Mouse (Mus musculus): ENCODE measurements around the gene Ttc23. TPM values are rescaled to one million over a fixed set of nuclear protein-coding genes. Genes with fewer than 3 reads are reported as not detected.

Ttc23 gene
- polyA plus RNA-seq, 2 experiments: 3.0 to 3.7 TPM

DNA sequence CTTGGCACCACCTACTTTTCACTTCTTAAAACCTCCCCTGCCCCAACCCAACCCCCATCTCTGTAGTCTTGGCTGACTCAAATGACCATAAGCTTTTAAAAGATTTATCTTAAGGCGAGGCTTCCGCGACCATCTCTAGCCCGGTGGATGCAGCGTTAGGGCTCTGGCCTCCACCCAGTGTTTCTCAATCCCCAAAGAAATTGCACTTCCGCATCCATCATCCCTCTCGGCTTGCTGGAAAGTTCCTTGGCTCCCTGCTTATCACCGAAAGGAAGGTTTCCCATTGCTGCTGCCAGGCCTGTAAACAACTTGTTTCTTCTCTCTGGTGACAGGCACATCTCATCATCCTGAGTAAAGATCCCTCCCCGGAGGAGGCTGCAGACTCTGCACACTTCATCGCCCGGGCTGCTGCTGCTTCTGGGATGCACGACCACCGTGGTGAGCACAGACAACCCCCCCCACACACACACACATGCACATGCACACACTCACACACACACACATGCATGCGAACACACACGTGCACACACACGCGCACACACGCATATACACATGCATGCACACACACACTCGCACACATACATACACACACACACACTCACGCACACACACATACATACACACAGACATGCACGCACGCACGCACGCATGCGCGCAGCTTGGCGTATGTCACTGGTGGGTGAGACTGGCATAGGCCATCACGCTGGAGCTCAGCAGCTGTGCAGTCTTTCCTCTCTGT lies 50.9 kb downstream of the Ttc23 start:
- Histone ChIP-seq H3K36me3 (replicated peaks; ENCODE audit: control insufficient read depth, insufficient read depth, low read depth) (no peaks in the 10 kb centered on the region), H3K27ac (no peak overlapping the region), H3K4me3 (ENCODE audit: insufficient read depth in 1 of 2, low read depth in 2 of 2, low read length in 2 of 2) (no peak overlapping the region), H3K4me1 (replicated peaks; ENCODE audit: control insufficient read depth in 2 of 2, insufficient read depth in 2 of 2, low read length in 1 of 2) (no peaks in the 10 kb centered on the region), H3K4me2 (ENCODE audit: low read depth) (no peak overlapping the region), H3K9me3 (ENCODE audit: control insufficient read depth, low read length) (no peaks in the 10 kb centered on the region), H3K27me3 (ENCODE audit: control insufficient read depth, insufficient read depth, low read length) (no peaks in the 10 kb centered on the region), H3K9ac (replicated peaks) (no peak overlapping the region)
- ATAC-seq (ENCODE audit: insufficient read depth) (no peak), DNase-seq (ENCODE audit: low read depth in 3 of 3, low spot score in 3 of 3) (no peak)
- WGBS (ENCODE audit: insufficient replicate concordance): 86% methylated on average over 28 of the region's 28 CpGs
- TF ChIP-seq EP300 (IDR thresholded peaks at IDR 0.05; ENCODE audit: low read depth): no peak
- TF ChIP-seq CTCF (IDR thresholded peaks at IDR 0.05; ENCODE audit: low read depth): no peak

GRCm38 (mm10) chr7:67699301-67699700 lies 52.1 kb downstream of the Ttc23 start:
- no peaks in the 10 kb centered on the region for H3K9me3 ChIP-seq (ENCODE audit: control insufficient read depth, low read length)
- no peak overlapping the region for H3K4me3 ChIP-seq (ENCODE audit: insufficient read depth in 1 of 2, low read depth in 2 of 2, low read length in 2 of 2)
- TF ChIP-seq EP300 (IDR thresholded peaks at IDR 0.05; ENCODE audit: low read depth) (no peak), CTCF (IDR thresholded peaks at IDR 0.05; ENCODE audit: low read depth) (no peak)
- DNase-seq (ENCODE audit: low read depth in 3 of 3, low spot score in 3 of 3): no peak
- no peaks in the 10 kb centered on the region for H3K27me3 ChIP-seq (ENCODE audit: control insufficient read depth, insufficient read depth, low read length)
- no peak overlapping the region for H3K4me2 ChIP-seq (ENCODE audit: low read depth)
- H3K27ac ChIP-seq: no peak overlapping the region
- no peaks in the 10 kb centered on the region for H3K4me1 ChIP-seq (replicated peaks; ENCODE audit: control insufficient read depth in 2 of 2, insufficient read depth in 2 of 2, low read length in 1 of 2)
- WGBS (ENCODE audit: insufficient replicate concordance): 77% methylated on average over 4 of the region's 4 CpGs
- ATAC-seq (ENCODE audit: insufficient read depth): no peak
- no peaks in the 10 kb centered on the region for H3K36me3 ChIP-seq (replicated peaks; ENCODE audit: control insufficient read depth, insufficient read depth, low read depth)
- H3K9ac ChIP-seq (replicated peaks): no peak overlapping the region

DNA sequence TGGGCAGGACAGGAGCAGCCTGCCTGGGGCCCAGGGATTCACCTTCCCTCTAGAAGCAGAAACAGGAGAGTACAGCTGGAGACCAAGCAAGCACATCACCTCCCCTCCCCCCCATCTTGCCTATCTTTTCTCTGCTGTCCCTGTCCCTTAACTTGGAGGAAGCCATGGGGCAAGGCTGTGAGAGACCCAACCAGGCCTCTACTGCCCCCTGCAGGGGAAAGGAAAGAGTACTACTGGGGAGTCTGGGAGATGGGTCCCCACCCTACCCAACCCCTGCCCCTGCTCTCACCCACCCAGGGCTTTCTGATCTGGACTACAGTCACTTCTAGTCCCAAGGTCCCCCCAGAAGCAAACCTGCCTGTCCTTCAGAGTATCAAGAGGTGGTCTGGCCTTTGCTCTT lies 53.6 kb downstream of the Ttc23 start:
- no peaks in the 10 kb centered on the region for H3K9me3 ChIP-seq (ENCODE audit: control insufficient read depth, low read length)
- no peak overlapping the region for H3K4me3 ChIP-seq (ENCODE audit: insufficient read depth in 1 of 2, low read depth in 2 of 2, low read length in 2 of 2)
- peak in 2 of 3 experiments; percentile 12 to 22 for DNase-seq (ENCODE audit: low read depth in 3 of 3, low spot score in 3 of 3)
- ATAC-seq (ENCODE audit: insufficient read depth): no peak; the same call in 1 of the 2 replicates
- no peak overlapping the region for H3K4me2 ChIP-seq (ENCODE audit: low read depth)
- H3K9ac ChIP-seq (replicated peaks): no peak overlapping the region
- H3K4me1 ChIP-seq (replicated peaks; ENCODE audit: control insufficient read depth in 2 of 2, insufficient read depth in 2 of 2, low read length in 1 of 2): no peaks in the 10 kb centered on the region
- H3K36me3 ChIP-seq (replicated peaks; ENCODE audit: control insufficient read depth, insufficient read depth, low read depth): no peaks in the 10 kb centered on the region
- no peak overlapping the region for H3K27ac ChIP-seq
- TF ChIP-seq CTCF (IDR thresholded peaks at IDR 0.05; ENCODE audit: low read depth): peak; percentile 69
- TF ChIP-seq EP300 (IDR thresholded peaks at IDR 0.05; ENCODE audit: low read depth): no peak
- no peaks in the 10 kb centered on the region for H3K27me3 ChIP-seq (ENCODE audit: control insufficient read depth, insufficient read depth, low read length)

GRCm38 (mm10) chr7:67701252-67701914 lies 54.2 kb downstream of the Ttc23 start:
- ATAC-seq (ENCODE audit: insufficient read depth) (no peak), DNase-seq (ENCODE audit: low read depth in 3 of 3, low spot score in 3 of 3) (no peak)
- 70% methylated on average over 17 of the region's 17 CpGs for WGBS (ENCODE audit: insufficient replicate concordance)
- no peaks in the 10 kb centered on the region for H3K36me3 ChIP-seq (replicated peaks; ENCODE audit: control insufficient read depth, insufficient read depth, low read depth)
- H3K27ac ChIP-seq: no peak overlapping the region
- H3K27me3 ChIP-seq (ENCODE audit: control insufficient read depth, insufficient read depth, low read length): no peaks in the 10 kb centered on the region
- H3K4me2 ChIP-seq (ENCODE audit: low read depth): no peak overlapping the region
- no peaks in the 10 kb centered on the region for H3K9me3 ChIP-seq (ENCODE audit: control insufficient read depth, low read length)
- H3K4me3 ChIP-seq (ENCODE audit: insufficient read depth in 1 of 2, low read depth in 2 of 2, low read length in 2 of 2): no peak overlapping the region
- no peak overlapping the region for H3K9ac ChIP-seq (replicated peaks)
- TF ChIP-seq EP300 (IDR thresholded peaks at IDR 0.05; ENCODE audit: low read depth): no peak
- TF ChIP-seq CTCF (IDR thresholded peaks at IDR 0.05; ENCODE audit: low read depth): no peak
- no peaks in the 10 kb centered on the region for H3K4me1 ChIP-seq (replicated peaks; ENCODE audit: control insufficient read depth in 2 of 2, insufficient read depth in 2 of 2, low read length in 1 of 2)

DNA sequence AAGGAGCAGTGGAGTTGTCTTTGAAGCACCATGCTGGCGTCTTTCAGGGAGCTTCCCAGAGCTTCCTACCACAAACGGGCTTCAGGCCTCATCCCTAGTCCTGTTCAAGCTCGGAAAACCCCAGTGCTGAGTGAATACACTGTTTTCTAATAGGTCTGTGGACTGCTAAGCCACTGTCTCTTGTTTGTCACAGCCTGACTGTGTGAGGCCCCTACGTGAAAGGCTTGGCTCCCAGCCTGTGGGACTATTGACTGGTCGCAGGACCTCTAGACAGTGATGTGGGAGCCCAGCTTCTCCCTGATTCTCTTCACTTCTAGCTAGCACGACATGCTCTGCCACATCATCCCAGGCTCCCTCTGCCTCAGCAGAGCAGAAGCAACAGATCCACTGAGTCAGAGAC lies 61.0 kb downstream of the Ttc23 start:
- H3K9me3 ChIP-seq (ENCODE audit: control insufficient read depth, low read length): no peaks in the 10 kb centered on the region
- no peaks in the 10 kb centered on the region for H3K27me3 ChIP-seq (ENCODE audit: control insufficient read depth, insufficient read depth, low read length)
- H3K36me3 ChIP-seq (replicated peaks; ENCODE audit: control insufficient read depth, insufficient read depth, low read depth): no peaks in the 10 kb centered on the region
- no peak overlapping the region for H3K27ac ChIP-seq
- H3K9ac ChIP-seq (replicated peaks): no peak overlapping the region
- ATAC-seq (ENCODE audit: insufficient read depth): no peak
- DNase-seq (ENCODE audit: low read depth in 3 of 3, low spot score in 3 of 3): no peak
- TF ChIP-seq CTCF (IDR thresholded peaks at IDR 0.05; ENCODE audit: low read depth) (no peak), EP300 (IDR thresholded peaks at IDR 0.05; ENCODE audit: low read depth) (no peak)
- H3K4me1 ChIP-seq (replicated peaks; ENCODE audit: control insufficient read depth in 2 of 2, insufficient read depth in 2 of 2, low read length in 1 of 2): peaks cover 0 to 10% of the 10 kb centered on the region in 2 experiments; a peak in 2 of 4 replicates
- no peak overlapping the region for H3K4me3 ChIP-seq (ENCODE audit: insufficient read depth in 1 of 2, low read depth in 2 of 2, low read length in 2 of 2)
- no peak overlapping the region for H3K4me2 ChIP-seq (ENCODE audit: low read depth)
- 71% methylated on average over 6 of the region's 6 CpGs for WGBS (ENCODE audit: insufficient replicate concordance)

Measured in liver, embryonic 14.5 days (tissue).